Mouse (Mus musculus): ENCODE measurements at regions not wholly inside any gene's neighbourhood (a gene's known extent, or its start where the extent isn't known, plus 50 kb on each side); places are given as distances from the start of the nearest gene placed in this dataset.

- no peak for DNase-seq (ENCODE audit: low spot score)
Observed at GRCm38 (mm10) chr14:100880103-100880502, 320.0 kb downstream of the Prr30 start.

DNA sequence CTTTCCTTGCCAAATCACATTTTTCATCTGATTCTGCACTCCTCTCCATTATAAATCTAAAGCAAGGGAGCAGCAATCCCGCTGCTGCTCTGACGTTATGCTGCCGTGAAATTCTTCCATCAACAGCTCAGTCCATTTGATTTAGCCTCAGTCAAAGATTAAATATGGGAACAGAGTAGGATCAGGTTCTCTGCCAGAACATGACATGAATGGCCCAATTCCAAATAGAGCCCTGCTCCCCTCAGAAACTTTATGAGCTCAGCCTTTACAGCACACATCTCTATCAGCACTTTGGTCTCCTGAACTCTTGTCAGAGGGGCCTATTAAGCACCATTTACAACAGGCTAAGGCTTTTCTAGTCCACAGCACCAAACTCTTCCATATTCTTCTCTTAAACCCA, 332.3 kb downstream of the Prr30 start:
- DNase-seq (ENCODE audit: low spot score), result no peak

DNA sequence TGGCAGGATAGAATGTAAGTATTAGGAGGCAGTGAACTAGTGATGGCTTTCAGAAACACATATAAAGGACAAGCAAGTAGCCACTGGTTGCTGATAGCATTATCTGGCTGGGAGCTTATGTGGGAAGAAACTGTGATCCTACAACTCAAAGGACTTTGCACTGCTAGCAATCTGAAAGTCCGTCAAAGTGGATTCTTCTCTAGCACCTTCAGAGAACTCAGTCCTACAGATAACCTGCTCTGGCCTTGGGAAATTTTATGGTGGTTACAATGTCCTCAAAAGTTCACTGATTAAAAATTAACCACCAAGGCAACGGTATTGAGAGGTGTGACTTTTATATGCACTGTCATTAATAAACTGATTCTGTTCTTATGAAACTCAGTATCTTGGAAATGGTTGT, 335.3 kb downstream of the Prr30 start:
- no peak for DNase-seq (ENCODE audit: low spot score)

DNA sequence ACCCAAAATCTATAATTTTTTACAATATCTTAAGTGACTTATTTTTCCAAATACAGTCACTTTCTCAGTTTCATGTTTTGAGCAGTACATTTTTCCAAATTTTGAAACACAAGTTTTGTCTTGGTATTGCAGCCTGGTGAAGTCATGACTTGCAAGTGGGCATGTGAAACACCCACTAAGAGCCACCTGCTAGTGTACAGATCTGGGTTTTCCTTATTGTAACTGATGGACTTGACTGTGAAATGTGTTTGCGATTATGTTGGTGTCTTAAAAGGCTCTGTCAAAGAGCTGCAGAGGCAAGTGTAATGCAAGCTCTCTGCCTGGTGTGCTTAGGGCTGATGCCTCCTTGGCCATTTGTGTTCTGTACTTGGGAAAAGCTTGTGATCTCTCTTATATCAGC, 336.0 kb downstream of the Prr30 start:
- no peak for DNase-seq (ENCODE audit: low spot score)

- DNase-seq (ENCODE audit: low spot score), result no peak
Observed at GRCm38 (mm10) chr14:100842828-100843227, 357.3 kb downstream of the Prr30 start.

Measured in testis, postnatal 14 days (tissue).